Mouse (Mus musculus): ENCODE measurements around the gene Rxrg. TPM values are rescaled to one million over a fixed set of nuclear protein-coding genes. Genes with fewer than 3 reads are reported as not detected.

Gene Rxrg
- polyA plus RNA-seq, 1 experiment from 2014 or later: 1.9 TPM

GRCm38 (mm10) chr1:167669796-167670195, 71.6 kb downstream of the Rxrg start:
- Histone ChIP-seq H3K4me3 (ENCODE audit: low read length) (no peak overlapping the region), H3K4me2 (replicated peaks; ENCODE audit: low read depth, low read length) (no peak overlapping the region), H3K9ac (replicated peaks; ENCODE audit: low read length) (no peak overlapping the region), H3K27ac (ENCODE audit: low read length) (no peak overlapping the region), H3K27me3 (ENCODE audit: insufficient read depth, low read length) (peaks cover 46% of the 10 kb centered on the region), H3K9me3 (ENCODE audit: low read length) (no peaks in the 10 kb centered on the region), H3K36me3 (ENCODE audit: insufficient read depth, low read length) (no peaks in the 10 kb centered on the region), H3K4me1 (ENCODE audit: insufficient read depth, low read length) (no peaks in the 10 kb centered on the region)
- no peak for ATAC-seq (ENCODE audit: low FRiP score, low TSS enrichment)
- 31% methylated on average over 6 of the region's 6 CpGs for WGBS

GRCm38 (mm10) chr1:167672433-167672987, 74.3 kb downstream of the Rxrg start:
- Histone ChIP-seq H3K4me3 (ENCODE audit: low read length) (no peak overlapping the region), H3K9ac (replicated peaks; ENCODE audit: low read length) (no peak overlapping the region), H3K4me1 (ENCODE audit: insufficient read depth, low read length) (no peaks in the 10 kb centered on the region), H3K36me3 (ENCODE audit: insufficient read depth, low read length) (no peaks in the 10 kb centered on the region), H3K4me2 (replicated peaks; ENCODE audit: low read depth, low read length) (no peak overlapping the region), H3K27ac (ENCODE audit: low read length) (no peak overlapping the region), H3K9me3 (ENCODE audit: low read length) (no peaks in the 10 kb centered on the region), H3K27me3 (ENCODE audit: insufficient read depth, low read length) (peaks cover 42% of the 10 kb centered on the region)
- ATAC-seq (ENCODE audit: low FRiP score, low TSS enrichment): no peak
- 17% methylated on average over 17 of the region's 17 CpGs for WGBS

GRCm38 (mm10) chr1:167679061-167679460, 80.9 kb downstream of the Rxrg start:
- Histone ChIP-seq H3K9ac (replicated peaks; ENCODE audit: low read length) (no peak overlapping the region), H3K27ac (ENCODE audit: low read length) (no peak overlapping the region), H3K4me1 (ENCODE audit: insufficient read depth, low read length) (no peaks in the 10 kb centered on the region), H3K27me3 (ENCODE audit: insufficient read depth, low read length) (peaks cover 7% of the 10 kb centered on the region; the same call in 1 of the 2 replicates), H3K9me3 (ENCODE audit: low read length) (peaks cover 11% of the 10 kb centered on the region), H3K4me3 (ENCODE audit: low read length) (no peak overlapping the region), H3K4me2 (replicated peaks; ENCODE audit: low read depth, low read length) (no peak overlapping the region), H3K36me3 (ENCODE audit: insufficient read depth, low read length) (no peaks in the 10 kb centered on the region)
- WGBS: 99% methylated on average over 6 of the region's 6 CpGs
- ATAC-seq (ENCODE audit: low FRiP score, low TSS enrichment): no peak

- WGBS: under 1% methylated on average over 8 of the region's 8 CpGs
- H3K27me3 ChIP-seq (ENCODE audit: insufficient read depth, low read length): peaks cover 71% of the 10 kb centered on the region
- no peak for ATAC-seq (ENCODE audit: low FRiP score, low TSS enrichment)
These were observed 89.8 kb downstream of the Rxrg start for GRCm38 (mm10) chr1:167688001-167688346.

GRCm38 (mm10) chr1:167688347-167689231, 90.4 kb downstream of the Rxrg start:
- peak; percentile 79 for ATAC-seq (ENCODE audit: low FRiP score, low TSS enrichment)
- no peak overlapping the region for H3K27ac ChIP-seq (ENCODE audit: low read length)
- no peaks in the 10 kb centered on the region for H3K36me3 ChIP-seq (ENCODE audit: insufficient read depth, low read length)
- peaks cover 15% of the 10 kb centered on the region for H3K4me1 ChIP-seq (ENCODE audit: insufficient read depth, low read length)
- H3K4me3 ChIP-seq (ENCODE audit: low read length): peak overlapping the region; percentile 54
- peak overlapping the region; percentile 58 for H3K9ac ChIP-seq (replicated peaks; ENCODE audit: low read length)
- under 1% methylated on average over 88 of the region's 98 CpGs for WGBS
- H3K27me3 ChIP-seq (ENCODE audit: insufficient read depth, low read length): peaks cover 76% of the 10 kb centered on the region
- H3K4me2 ChIP-seq (replicated peaks; ENCODE audit: low read depth, low read length): peak overlapping the region; percentile 92
- peaks cover 8% of the 10 kb centered on the region for H3K9me3 ChIP-seq (ENCODE audit: low read length)

More at GRCm38 (mm10) chr1:167688001-167688346, 89.8 kb downstream of the Rxrg start:
- Histone ChIP-seq H3K36me3 (ENCODE audit: insufficient read depth, low read length) (no peaks in the 10 kb centered on the region), H3K9ac (replicated peaks; ENCODE audit: low read length) (no peak overlapping the region), H3K4me3 (ENCODE audit: low read length) (peak overlapping the region; percentile 54), H3K9me3 (ENCODE audit: low read length) (peaks cover 8% of the 10 kb centered on the region), H3K27ac (ENCODE audit: low read length) (no peak overlapping the region), H3K4me1 (ENCODE audit: insufficient read depth, low read length) (peaks cover 15% of the 10 kb centered on the region), H3K4me2 (replicated peaks; ENCODE audit: low read depth, low read length) (peak overlapping the region; percentile 92)

GRCm38 (mm10) chr1:167689232-167689261, 90.9 kb downstream of the Rxrg start, which contains the start of gene Lmx1a:
Gene Lmx1a (plus strand): TSS chr1:167689237.
- no peak for ATAC-seq (ENCODE audit: low FRiP score, low TSS enrichment)
- peaks cover 15% of the 10 kb centered on the region for H3K4me1 ChIP-seq (ENCODE audit: insufficient read depth, low read length)
- peaks cover 8% of the 10 kb centered on the region for H3K9me3 ChIP-seq (ENCODE audit: low read length)
- 0% methylated on average over 3 of the region's 3 CpGs for WGBS
- peak within 1 kb of the TSS; percentile 54 for H3K4me3 ChIP-seq (ENCODE audit: low read length)
- H3K27ac ChIP-seq (ENCODE audit: low read length): no peak within 1 kb of the TSS
- peak within 1 kb of the TSS; percentile 58 for H3K9ac ChIP-seq (replicated peaks; ENCODE audit: low read length)
- H3K27me3 ChIP-seq (ENCODE audit: insufficient read depth, low read length): peaks cover 81% of the 10 kb centered on the region
- H3K4me2 ChIP-seq (replicated peaks; ENCODE audit: low read depth, low read length): peak within 1 kb of the TSS; percentile 92
- H3K36me3 ChIP-seq (ENCODE audit: insufficient read depth, low read length): no peaks in the 10 kb centered on the region

Other genes with a start within 250 kb of the Rxrg start
- 62.6 and 63.4 TPM in 2 replicates for gene Aldh9a1, start 248.4 kb upstream of the Rxrg start, polyA plus RNA-seq (2015; fragmentation: Nextera tagmentation; extraction: Ambion mirVana)
- 58.0 and 58.2 TPM in 2 replicates for gene Mgst3, start 204.5 kb upstream of the Rxrg start, polyA plus RNA-seq (2015; fragmentation: Nextera tagmentation; extraction: Ambion mirVana)
- not detected in 2 replicates for gene Lrrc52, start 131.6 kb upstream of the Rxrg start, polyA plus RNA-seq (2015; fragmentation: Nextera tagmentation; extraction: Ambion mirVana)
- 0.05 TPM in 2 replicates for gene Lmx1a, start 90.9 kb downstream of the Rxrg start, polyA plus RNA-seq (2015; fragmentation: Nextera tagmentation; extraction: Ambion mirVana)